Mouse (Mus musculus): ENCODE data around the gene Scn8a.

Gene Scn8a

DNA sequence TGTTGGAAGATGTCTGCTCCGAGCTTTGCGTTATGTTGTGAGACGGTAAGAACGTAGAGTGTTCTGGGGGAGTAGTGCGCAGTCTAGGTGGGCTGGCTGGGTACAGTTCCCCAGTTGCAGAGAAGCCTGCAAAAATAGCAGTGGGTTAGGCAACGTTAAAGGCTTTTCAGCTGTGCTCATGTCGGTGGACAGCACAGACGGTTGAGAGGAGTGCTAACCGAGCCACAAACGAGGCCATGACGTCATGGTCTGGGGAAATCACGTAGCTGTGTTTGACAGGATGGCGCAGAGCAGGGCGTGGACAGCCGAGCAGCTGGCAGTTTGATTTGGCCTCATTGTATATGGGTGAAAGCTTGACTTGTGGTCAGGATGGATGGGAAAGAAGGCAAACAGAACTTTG is 9.4 kb downstream of the Scn8a start:
- no peak for DNase-seq (ENCODE audit: low spot score)

- DNase-seq (ENCODE audit: low spot score) = no peak
Observed at GRCm38 (mm10) chr15:100881385-100881784, 11.7 kb downstream of the Scn8a start.

DNA sequence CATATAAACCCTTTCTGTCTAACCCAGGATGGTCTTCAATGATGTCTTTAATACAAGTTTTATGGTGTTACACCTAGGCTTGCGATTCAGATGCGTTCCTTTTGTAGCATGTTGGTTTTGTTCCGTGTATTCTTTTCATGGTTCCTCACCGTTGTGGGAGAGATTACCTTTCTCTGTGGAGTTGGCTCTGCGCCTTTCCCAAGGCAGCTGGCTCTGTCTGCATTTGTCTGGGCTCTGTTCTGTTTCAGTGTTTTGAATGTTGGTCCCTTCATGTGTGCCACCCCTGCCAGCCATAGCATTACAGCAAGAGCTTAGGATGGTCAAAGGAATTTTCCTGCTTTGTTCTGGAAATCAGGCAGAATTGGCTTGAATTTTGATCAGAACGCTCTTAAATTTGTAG is 14.8 kb downstream of the Scn8a start:
- DNase-seq (ENCODE audit: low spot score) = no peak

GRCm38 (mm10) chr15:100891962-100892361 is 22.3 kb downstream of the Scn8a start:
- DNase-seq (ENCODE audit: low spot score) = no peak

DNA sequence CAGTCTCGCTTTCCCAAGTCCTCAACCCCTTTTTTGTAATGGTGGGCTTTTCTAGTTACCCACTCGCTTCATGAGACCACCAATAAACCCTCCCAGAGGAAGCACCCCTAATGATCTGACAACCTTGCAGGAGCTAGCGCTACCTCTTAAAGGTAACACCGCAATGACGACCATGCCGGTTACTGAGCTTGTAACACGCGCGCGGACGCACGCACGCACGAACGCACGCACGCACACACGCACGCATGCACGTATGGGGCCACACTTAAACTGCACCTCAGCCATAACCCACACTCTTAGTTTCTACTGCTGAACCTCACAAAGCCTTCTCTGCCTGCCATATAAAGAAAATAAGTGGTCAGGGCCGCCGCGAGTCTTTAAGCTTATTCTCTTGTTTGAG is 26.8 kb downstream of the Scn8a start:
- DNase-seq (ENCODE audit: low spot score) = no peak

DNA sequence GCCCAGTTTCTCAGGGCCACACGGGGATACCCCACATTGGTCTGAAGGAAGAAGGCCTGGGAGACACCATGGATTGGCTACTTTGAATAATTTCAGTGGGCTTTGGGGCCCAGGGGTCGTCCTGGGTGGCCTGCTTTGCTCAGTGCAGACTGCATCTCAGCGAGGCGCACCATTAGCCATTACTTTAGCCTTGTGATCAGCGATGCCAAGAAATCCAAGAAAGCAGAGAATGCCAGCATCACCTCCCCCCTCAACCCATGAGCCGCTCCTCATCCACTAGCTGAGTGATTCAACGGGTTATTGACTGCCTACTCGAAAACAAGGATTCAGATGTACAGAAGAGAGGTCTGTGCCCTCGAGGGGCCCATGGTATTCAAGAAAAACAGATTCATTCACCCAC is 34.2 kb downstream of the Scn8a start:
- no peak for DNase-seq (ENCODE audit: low spot score)

DNA sequence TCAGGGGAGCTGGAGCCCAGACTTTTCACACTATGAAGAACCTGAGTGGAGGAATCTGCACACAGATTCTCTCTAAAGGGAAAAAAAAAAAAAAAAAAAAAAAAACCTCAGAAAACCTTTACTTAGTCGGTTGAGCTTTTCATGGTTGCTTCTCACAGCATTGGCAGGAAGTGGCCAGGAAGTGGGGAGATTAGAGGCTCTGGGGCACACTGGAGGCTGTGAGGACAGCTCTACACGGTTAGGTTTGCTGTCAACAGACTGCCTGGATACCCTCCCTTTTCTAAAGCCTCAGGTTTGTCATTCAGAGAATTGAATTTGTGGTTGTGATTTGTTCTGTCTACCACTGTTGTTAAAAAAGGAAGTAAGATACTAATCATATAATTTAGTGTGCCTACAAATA is 35.3 kb downstream of the Scn8a start:
- no peak for DNase-seq (ENCODE audit: low spot score)

- DNase-seq (ENCODE audit: low spot score) = no peak
Observed at GRCm38 (mm10) chr15:100905751-100906150, 36.1 kb downstream of the Scn8a start.

DNA sequence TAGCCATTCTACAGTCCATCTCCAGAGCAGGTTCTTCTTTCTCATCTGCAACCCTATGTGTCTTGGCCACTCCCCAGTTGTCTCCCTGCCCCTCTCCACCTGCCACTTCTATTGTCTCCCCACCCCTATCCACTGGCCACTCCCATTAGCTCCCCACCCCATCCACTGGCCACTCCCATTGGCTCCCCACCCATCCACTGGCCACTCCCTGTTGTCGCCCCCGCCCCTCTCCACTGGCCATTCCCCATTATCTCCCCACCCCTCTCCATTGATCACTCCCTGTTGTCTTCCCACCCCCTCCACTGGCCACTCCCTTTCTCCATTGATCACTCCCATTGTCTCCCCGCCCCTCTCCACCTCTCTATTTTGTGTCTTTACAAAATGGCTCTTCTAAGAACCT is 39.2 kb downstream of the Scn8a start:
- DNase-seq (ENCODE audit: low spot score) = no peak

GRCm38 (mm10) chr15:100909734-100910163 is 40.1 kb downstream of the Scn8a start:
- DNase-seq (ENCODE audit: low spot score) = no peak

- DNase-seq (ENCODE audit: low spot score) = peak; percentile 52
Observed at GRCm38 (mm10) chr15:100910381-100910841, 40.8 kb downstream of the Scn8a start.

DNA sequence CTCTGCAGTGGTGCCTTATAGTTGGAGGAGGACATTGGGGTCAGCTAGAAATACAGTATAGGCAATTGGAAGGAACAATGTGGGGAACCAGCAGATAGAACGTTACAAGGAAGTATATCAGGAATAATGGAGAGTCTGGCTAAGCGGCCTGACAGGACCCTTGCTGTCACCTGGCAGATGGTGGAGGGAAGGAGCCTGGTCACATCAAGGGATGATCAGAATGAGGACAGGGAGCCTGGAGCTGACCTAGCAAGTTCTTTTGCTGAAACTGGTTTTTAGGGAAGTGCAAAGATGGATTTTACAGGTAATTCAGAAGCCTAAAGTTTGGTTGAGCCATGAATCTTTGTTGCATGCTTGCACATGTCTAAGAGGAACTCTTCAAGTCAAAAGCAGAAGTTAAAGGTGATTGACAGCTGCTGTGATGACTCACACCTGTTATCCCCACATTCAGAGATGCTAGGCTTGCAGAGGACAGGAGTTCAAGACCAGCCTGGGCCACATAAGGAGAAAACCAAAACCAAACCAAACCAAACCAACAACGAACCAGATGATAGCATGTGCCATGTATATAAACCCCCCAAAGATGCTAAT is 43.1 kb downstream of the Scn8a start:
- DNase-seq (ENCODE audit: low spot score) = no peak

DNA sequence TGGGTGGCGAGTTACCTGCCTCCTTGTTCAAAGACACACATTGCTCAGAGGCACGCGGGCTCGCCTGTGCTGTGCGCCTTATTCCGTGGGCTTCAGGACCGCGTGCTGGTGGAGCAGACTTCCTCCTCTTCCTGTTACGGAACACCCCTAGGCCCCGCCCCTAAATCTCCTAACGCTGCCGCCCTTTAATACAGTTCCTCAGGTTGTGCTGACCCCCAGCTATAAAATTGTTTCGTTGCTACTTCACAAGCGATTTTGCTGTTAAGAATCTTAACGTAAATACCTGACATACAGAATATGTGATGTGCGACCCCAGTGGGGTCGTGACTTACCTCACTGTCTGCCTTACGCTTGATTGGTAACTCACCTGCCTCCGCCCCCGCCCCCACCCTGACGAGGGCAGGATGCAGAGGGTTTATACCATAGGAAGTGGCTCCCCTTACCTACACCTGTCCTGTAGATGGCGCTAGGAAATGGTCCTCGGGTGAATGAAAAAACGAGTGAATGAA is 45.1 kb downstream of the Scn8a start:
- DNase-seq (ENCODE audit: low spot score) = no peak

DNA sequence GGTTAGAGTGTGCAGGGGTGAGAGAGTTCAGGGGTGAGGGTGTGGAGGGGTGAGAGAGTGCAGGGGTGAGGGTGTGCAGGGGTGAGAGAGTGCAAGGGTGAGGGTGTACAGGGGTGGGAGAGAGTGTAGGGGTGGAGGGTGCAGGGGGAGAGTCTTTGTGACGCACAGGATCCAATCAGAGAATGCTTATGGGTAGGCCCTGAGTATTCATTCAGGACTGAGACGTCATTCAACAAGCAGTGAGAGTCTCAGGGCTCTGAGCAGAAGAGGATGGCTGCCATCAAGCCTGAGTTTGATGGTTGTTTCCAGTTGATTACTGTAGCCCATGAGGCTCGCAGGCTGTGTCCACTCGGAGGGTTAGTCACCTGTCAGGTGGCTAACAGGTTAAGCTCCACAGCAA is 48.4 kb downstream of the Scn8a start:
- no peak for DNase-seq (ENCODE audit: low spot score)

DNA sequence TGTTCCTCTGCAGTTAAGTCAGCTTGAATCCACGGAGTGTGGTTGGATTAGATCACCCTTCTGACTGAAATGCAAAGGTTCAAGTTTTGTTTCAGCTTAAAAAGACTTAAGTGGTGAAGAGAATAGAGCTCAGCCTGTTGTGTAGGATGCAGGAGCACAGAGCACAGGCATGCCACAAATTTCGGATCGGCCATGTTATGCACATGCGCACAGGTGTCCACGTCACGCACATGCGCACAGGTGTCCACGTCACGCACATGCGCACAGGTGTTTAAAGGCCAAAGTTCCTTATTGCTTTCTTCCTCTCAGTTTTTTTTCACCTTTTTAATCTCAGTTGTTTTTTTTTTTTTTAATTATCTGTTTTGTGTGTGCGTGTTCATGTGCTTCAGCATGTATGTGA is 52.6 kb downstream of the Scn8a start:
- no peak for DNase-seq (ENCODE audit: low spot score)

DNA sequence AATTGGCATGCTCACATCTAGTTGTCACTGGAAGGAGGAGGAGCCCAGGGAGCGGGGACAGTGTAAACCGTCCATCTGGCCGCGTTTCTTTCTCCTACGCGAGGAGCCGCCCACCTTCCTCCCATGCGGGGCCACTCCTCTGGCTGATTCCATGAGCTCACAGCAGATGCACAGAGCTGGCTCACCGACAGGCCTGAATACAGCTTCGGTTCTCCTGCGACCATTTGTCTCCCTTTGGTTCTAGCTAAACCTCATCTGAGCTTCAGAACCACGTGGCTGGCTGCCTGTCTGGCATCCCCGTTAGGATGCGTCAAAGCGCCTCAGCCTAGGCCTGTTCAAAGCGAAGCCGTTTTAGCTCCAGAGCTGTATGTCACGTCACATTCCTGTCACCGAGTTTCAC is 53.8 kb downstream of the Scn8a start:
- DNase-seq (ENCODE audit: low spot score) = peak; percentile 86

DNA sequence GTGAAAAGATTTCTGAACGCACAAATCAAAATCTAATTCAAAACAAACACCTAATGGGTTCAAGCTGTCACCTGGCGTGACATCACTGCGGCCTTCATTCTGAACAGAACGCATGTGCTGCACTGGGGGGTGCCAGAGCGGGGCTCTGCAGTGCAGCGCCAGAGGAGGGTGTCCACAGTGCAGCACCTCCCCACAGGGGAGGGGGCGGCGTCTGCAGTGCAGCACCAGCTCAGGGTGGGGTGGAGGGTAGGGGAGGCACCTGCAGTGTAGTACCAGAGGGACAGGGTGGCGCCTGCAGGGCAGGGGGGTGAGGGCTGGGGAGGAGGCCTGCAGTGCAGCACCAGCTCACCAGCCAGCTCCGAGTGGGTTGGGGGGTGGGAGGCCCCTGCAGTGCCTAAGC is 55.3 kb downstream of the Scn8a start:
- no peak for DNase-seq (ENCODE audit: low spot score)

- DNase-seq (ENCODE audit: low spot score) = no peak
Observed at GRCm38 (mm10) chr15:100930477-100930876, 60.8 kb downstream of the Scn8a start.

DNA sequence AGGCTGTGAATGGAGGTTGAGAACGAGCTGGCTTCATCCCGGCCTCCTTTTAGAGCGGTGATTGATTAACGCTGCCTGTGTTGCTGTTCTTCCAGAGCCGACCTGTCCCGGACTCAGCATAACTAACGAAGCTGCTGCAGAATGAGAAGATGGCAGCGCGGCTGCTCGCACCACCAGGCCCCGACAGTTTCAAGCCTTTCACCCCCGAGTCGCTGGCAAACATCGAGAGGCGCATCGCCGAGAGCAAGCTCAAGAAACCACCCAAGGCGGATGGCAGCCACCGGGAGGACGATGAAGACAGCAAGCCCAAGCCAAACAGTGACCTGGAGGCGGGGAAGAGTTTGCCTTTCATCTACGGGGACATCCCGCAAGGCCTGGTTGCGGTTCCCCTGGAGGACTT is 66.5 kb downstream of the Scn8a start:
- DNase-seq (ENCODE audit: low spot score) = no peak

- DNase-seq (ENCODE audit: low spot score) = no peak
Observed at GRCm38 (mm10) chr15:100948383-100948782, 78.7 kb downstream of the Scn8a start.

DNA sequence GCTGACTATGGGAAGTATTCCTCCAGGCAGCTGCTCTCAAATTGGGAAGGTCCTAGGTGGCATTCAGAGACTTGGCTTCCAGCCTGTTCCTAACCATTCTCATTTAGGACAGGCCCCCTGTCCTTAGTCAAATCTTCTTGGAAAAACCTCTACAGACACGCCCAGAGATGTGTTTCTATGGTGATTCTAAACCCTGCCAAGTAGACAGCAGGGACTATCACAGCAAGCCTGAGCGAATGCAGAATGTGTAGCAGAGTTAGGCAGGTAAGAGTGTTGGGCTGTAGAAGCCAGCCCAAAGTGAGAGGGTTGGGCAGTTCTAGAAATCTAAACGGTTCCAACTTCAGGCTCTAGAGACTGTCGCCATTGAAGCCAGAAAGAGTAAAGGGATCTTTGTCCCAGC is 79.5 kb downstream of the Scn8a start:
- DNase-seq (ENCODE audit: low spot score) = no peak

DNA sequence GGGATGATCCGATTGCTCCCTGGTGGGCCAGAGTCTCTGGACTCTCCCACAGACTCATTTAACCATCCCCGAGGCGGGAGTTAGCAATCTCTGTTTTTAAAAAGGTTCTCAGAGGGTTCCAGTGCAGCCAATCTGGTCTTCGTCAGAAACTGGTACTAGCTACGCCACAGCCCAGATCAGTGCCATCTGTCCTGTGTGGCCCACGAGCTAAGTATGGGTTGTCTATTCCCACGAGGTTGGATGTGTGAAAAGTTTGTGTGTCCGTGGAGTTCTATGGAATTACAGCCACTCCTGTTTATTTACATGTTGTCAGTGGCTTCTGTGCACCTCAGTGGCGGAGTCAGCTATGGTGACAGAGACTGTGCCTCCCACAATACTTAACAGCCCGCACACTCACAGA is 81.8 kb downstream of the Scn8a start:
- DNase-seq (ENCODE audit: low spot score) = no peak

- DNase-seq (ENCODE audit: low spot score) = no peak
Observed at GRCm38 (mm10) chr15:100952292-100952691, 82.6 kb downstream of the Scn8a start.

GRCm38 (mm10) chr15:100952854-100953253 is 83.2 kb downstream of the Scn8a start:
- no peak for DNase-seq (ENCODE audit: low spot score)
